21 mouse cellular contexts compared by ENCODE assay signal in the genomic region with DNA sequence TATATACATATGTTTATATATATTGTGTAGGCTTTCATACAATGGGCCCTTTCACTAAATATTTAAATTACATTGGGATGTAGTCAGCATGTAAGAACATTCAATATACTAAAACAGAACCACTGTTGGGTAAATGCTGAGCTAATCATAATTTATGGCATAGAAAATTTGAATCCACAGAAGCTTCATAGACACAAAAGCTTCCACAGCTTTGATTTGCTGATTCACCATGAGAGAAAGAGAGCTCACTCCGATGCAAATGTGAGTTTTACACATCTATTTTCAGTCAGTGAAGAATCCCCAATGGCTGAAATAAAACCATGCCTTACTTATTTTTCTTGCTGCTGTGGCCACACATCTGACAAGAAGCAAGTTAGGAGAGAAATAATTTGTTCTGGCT.
DNase-seq lines count a peak whose midpoint lies in the region; ATAC-seq and TF ChIP-seq lines count a peak whose summit lies in the region.
"Had no signal": no experiment of that assay in that cellular context is flagged by ENCODE, and none has a peak within 500 bp of the region (broad histone marks: within the 10 kb centered on the region; RNA-seq: fewer than 3 reads in every experiment).

No protein-coding gene starts in this region.

- H3K4me3 ChIP-seq in midbrain, embryonic 11.5 days (ENCODE audit: low read depth, low read length), result no peak overlapping the region
- H3K4me3 ChIP-seq in midbrain, embryonic 10.5 days, result no peak overlapping the region
- no peak overlapping the region for H3K4me3 ChIP-seq in CH12.LX (replicated peaks in 1 of 3; ENCODE audit: low read depth in 2 of 3, low read length in 2 of 3, poor library complexity in 1 of 3)
- H3K4me3 ChIP-seq: embryonic facial prominence, embryonic 10.5 days; embryonic facial prominence, embryonic 12.5 days; forebrain, embryonic 13.5 days; forebrain, embryonic 15.5 days had no signal

- H3K4me2 ChIP-seq in midbrain, embryonic 11.5 days, result no peak overlapping the region
- H3K4me2 ChIP-seq in CH12.LX (ENCODE audit: insufficient read depth, low read depth, poor library complexity, severe bottlenecking), result no peak overlapping the region
- H3K4me2 ChIP-seq: embryonic facial prominence, embryonic 12.5 days; forebrain, embryonic 13.5 days; forebrain, embryonic 15.5 days had no signal

- DNase-seq in frontal cortex, postnatal 14 days (ENCODE audit: low spot score in 2 of 2), result no peak
- peak; percentile 14 for DNase-seq in midbrain, embryonic 11.5 days (ENCODE audit: low spot score, missing footprints)
- DNase-seq in midbrain, embryonic 10.5 days (ENCODE audit: low spot score), result no peak
- no peak for DNase-seq in CH12.LX (ENCODE audit: extremely low read depth)
- DNase-seq: adrenal gland, adult 2 months; adrenal gland, postnatal 10 days; adrenal gland, postnatal 25 days; B cell, adult 2 months; cerebellum, adult 11-12 months; cerebellum, adult 2 months; cerebellum, adult 9-10 months; cerebellum, postnatal 10 days; cerebellum, postnatal 25 days; forebrain, postnatal 0 days had no signal

- peaks cover 19% of the 10 kb centered on the region for H3K4me1 ChIP-seq in midbrain, embryonic 11.5 days (ENCODE audit: control insufficient read depth, insufficient read depth, low read length)
- H3K4me1 ChIP-seq in midbrain, embryonic 10.5 days, result peaks cover 32% of the 10 kb centered on the region
- peaks cover 0 to 5% of the 10 kb centered on the region in 2 experiments; a peak in 1 of 4 replicates for H3K4me1 ChIP-seq in CH12.LX (ENCODE audit: control insufficient read depth in 1 of 2, insufficient read depth in 2 of 2)

- ATAC-seq in frontal cortex, adult (ENCODE audit: low TSS enrichment), result peak; percentile 79
- ATAC-seq in midbrain, embryonic 11.5 days (ENCODE audit: low FRiP score), result no peak
- no peak for ATAC-seq in megakaryocyte, adult 5-6 weeks (ENCODE audit: poor library complexity, severe bottlenecking)
- ATAC-seq: CD4-positive, CD25-positive, alpha-beta regulatory T cell, adult 4 months; forebrain, embryonic 13.5 days; forebrain, embryonic 15.5 days; forebrain, postnatal 0 days had no signal

- no peak for TF ChIP-seq CTCF in CH12.LX (conservative IDR thresholded peaks at IDR 0.05 in 1 of 2, IDR thresholded peaks at IDR 0.05 in 1 of 2; ENCODE audit: low read depth in 2 of 2, low read length in 2 of 2)

- no peak overlapping the region for H3K9ac ChIP-seq in midbrain, embryonic 11.5 days (ENCODE audit: low read length)
- H3K9ac ChIP-seq in CH12.LX (ENCODE audit: insufficient read depth, low read depth), result no peak overlapping the region
- H3K9ac ChIP-seq: embryonic facial prominence, embryonic 12.5 days; forebrain, embryonic 13.5 days; forebrain, embryonic 15.5 days; forebrain, postnatal 0 days had no signal

- no peaks in the 10 kb centered on the region for H3K27me3 ChIP-seq in midbrain, embryonic 11.5 days (ENCODE audit: control insufficient read depth, insufficient read depth, low read length)
- peaks cover 38% of the 10 kb centered on the region for H3K27me3 ChIP-seq in midbrain, embryonic 10.5 days (ENCODE audit: low read depth, poor library complexity, severe bottlenecking)
- H3K27me3 ChIP-seq in CH12.LX (replicated peaks), result no peaks in the 10 kb centered on the region
- H3K27me3 ChIP-seq: embryonic facial prominence, embryonic 12.5 days; forebrain, embryonic 13.5 days; forebrain, embryonic 15.5 days had no signal

- H3K79me2 ChIP-seq in CH12.LX (replicated peaks; ENCODE audit: control insufficient read depth, extremely low read depth, insufficient read depth, poor library complexity, severe bottlenecking), result no peaks in the 10 kb centered on the region

- in situ Hi-C loops in CH12.LX (cut with MboI; ENCODE audit: low pct_ligation_motif_present, low pct_unique_long_range_greater_than_20kb, low sequenced_read_pairs), result no loop called here

- no peak overlapping the region for H3K27ac ChIP-seq in midbrain, embryonic 11.5 days (ENCODE audit: low read depth, low read length)
- no peak overlapping the region for H3K27ac ChIP-seq in midbrain, embryonic 10.5 days (replicated peaks)
- H3K27ac ChIP-seq in CH12.LX (ENCODE audit: insufficient read depth, low read depth), result no peak overlapping the region
- H3K27ac ChIP-seq: embryonic facial prominence, embryonic 10.5 days; embryonic facial prominence, embryonic 12.5 days; forebrain, embryonic 13.5 days; forebrain, embryonic 15.5 days had no signal

- 91% methylated on average over 1 of the region's 1 CpGs for WGBS in midbrain, embryonic 11.5 days
- 92% methylated on average over 1 of the region's 1 CpGs for WGBS in midbrain, embryonic 10.5 days

- no peak for TF ChIP-seq POLR2A in CH12.LX (IDR thresholded peaks at IDR 0.05; ENCODE audit: low read depth, low read length)

- no peak for TF ChIP-seq RAD21 in CH12.LX (IDR thresholded peaks at IDR 0.05; ENCODE audit: low read depth, low read length)

- no peak for TF ChIP-seq EP300 in CH12.LX (IDR thresholded peaks at IDR 0.05; ENCODE audit: low read length)

- H3K36me3 ChIP-seq in midbrain, embryonic 11.5 days (ENCODE audit: control insufficient read depth, insufficient read depth, low read length), result no peaks in the 10 kb centered on the region
- no peaks in the 10 kb centered on the region for H3K36me3 ChIP-seq in midbrain, embryonic 10.5 days
- H3K36me3 ChIP-seq in CH12.LX (replicated peaks in 1 of 2; ENCODE audit: control insufficient read depth in 1 of 2, insufficient read depth in 1 of 2, low read length in 1 of 2), result no peaks in the 10 kb centered on the region
- H3K36me3 ChIP-seq: embryonic facial prominence, embryonic 10.5 days; embryonic facial prominence, embryonic 12.5 days; forebrain, embryonic 15.5 days had no signal

- dilution Hi-C loops in CH12.LX (cut with MboI; ENCODE audit: extremely low pct_ligation_motif_present, extremely low pct_unique_long_range_greater_than_20kb, low sequenced_read_pairs), result no loop called here

- no peaks in the 10 kb centered on the region for H3K9me3 ChIP-seq in midbrain, embryonic 11.5 days (ENCODE audit: control insufficient read depth, low read length)
- H3K9me3 ChIP-seq in midbrain, embryonic 10.5 days (replicated peaks), result no peaks in the 10 kb centered on the region
- H3K9me3 ChIP-seq in CH12.LX (replicated peaks; ENCODE audit: low read length), result no peaks in the 10 kb centered on the region
- H3K9me3 ChIP-seq: embryonic facial prominence, embryonic 10.5 days; embryonic facial prominence, embryonic 12.5 days; forebrain, embryonic 13.5 days; forebrain, embryonic 15.5 days had no signal

TF ChIP-seq in CH12.LX, 34 proteins besides CTCF, POLR2A, EP300 and RAD21:
- TF ChIP-seq HCFC1 (IDR thresholded peaks at IDR 0.05; ENCODE audit: low read depth, low read length) (no peak), MAFK (IDR thresholded peaks at IDR 0.05; ENCODE audit: insufficient replicate concordance, low read length) (peak; percentile 72), KAT2A (IDR thresholded peaks at IDR 0.05; ENCODE audit: insufficient replicate concordance, low read length) (no peak), MYC (IDR thresholded peaks at IDR 0.05; ENCODE audit: low read depth, low read length) (no peak), SMC3 (IDR thresholded peaks at IDR 0.05; ENCODE audit: low read depth, low read length) (no peak), ZC3H11A (IDR thresholded peaks at IDR 0.05; ENCODE audit: low read depth, low read length) (no peak), POLR2AphosphoS2 (IDR thresholded peaks at IDR 0.05; ENCODE audit: low read depth, low read length) (no peak), PAX5 (IDR thresholded peaks at IDR 0.05; ENCODE audit: low read length) (no peak)
TF ChIP-seq in CH12.LX: peak in this region for 1.
